ENCODE assay signal across 26 mouse cellular contexts in genomic region chr16:29820704-29821103, GRCm38 (mm10).
DNase-seq lines count a peak whose midpoint lies in the region; ATAC-seq and TF ChIP-seq lines count a peak whose summit lies in the region.
"Had no signal": no experiment of that assay in that cellular context is flagged by ENCODE, and none has a peak within 500 bp of the region (broad histone marks: within the 10 kb centered on the region; RNA-seq: fewer than 3 reads in every experiment).

No protein-coding gene starts in this region.

- 63% methylated on average over 9 of the region's 9 CpGs for WGBS in embryonic facial prominence, embryonic 12.5 days
- 68% methylated on average over 9 of the region's 9 CpGs for WGBS in embryonic facial prominence, embryonic 10.5 days
- WGBS in kidney, embryonic 16.5 days, result 54% methylated on average over 9 of the region's 9 CpGs
- 88% methylated on average over 8 of the region's 9 CpGs for WGBS in kidney, adult 2 months
- 65% methylated on average over 9 of the region's 9 CpGs for WGBS in limb, embryonic 10.5 days
- 72% methylated on average over 6 of the region's 9 CpGs for WGBS in limb, embryonic 14.5 days

- no peaks in the 10 kb centered on the region for H3K9me3 ChIP-seq in embryonic facial prominence, embryonic 12.5 days
- no peaks in the 10 kb centered on the region for H3K9me3 ChIP-seq in embryonic facial prominence, embryonic 10.5 days
- H3K9me3 ChIP-seq in kidney, embryonic 16.5 days (ENCODE audit: low read length), result no peaks in the 10 kb centered on the region
- no peaks in the 10 kb centered on the region for H3K9me3 ChIP-seq in limb, embryonic 10.5 days (replicated peaks)
- H3K9me3 ChIP-seq in limb, embryonic 14.5 days (ENCODE audit: control insufficient read depth, low read length), result no peaks in the 10 kb centered on the region
- H3K9me3 ChIP-seq: embryonic facial prominence, embryonic 13.5 days; forebrain, embryonic 10.5 days; forebrain, embryonic 15.5 days; G1E; hindbrain, embryonic 10.5 days; hindbrain, embryonic 13.5 days; intestine, embryonic 15.5 days had no signal

- TF ChIP-seq POLR2A in kidney, adult 2 months (IDR thresholded peaks at IDR 0.05; ENCODE audit: low read depth, low read length), result no peak
- TF ChIP-seq POLR2A in limb, embryonic 14.5 days (IDR thresholded peaks at IDR 0.05; ENCODE audit: borderline replicate concordance, extremely low read depth, insufficient read depth, insufficient read length), result no peak

- H3K36me3 ChIP-seq in embryonic facial prominence, embryonic 12.5 days, result no peaks in the 10 kb centered on the region
- H3K36me3 ChIP-seq in embryonic facial prominence, embryonic 10.5 days (replicated peaks), result no peaks in the 10 kb centered on the region
- H3K36me3 ChIP-seq in kidney, embryonic 16.5 days (ENCODE audit: insufficient read depth, low read length), result no peaks in the 10 kb centered on the region
- no peaks in the 10 kb centered on the region for H3K36me3 ChIP-seq in kidney, adult 2 months (ENCODE audit: control insufficient read depth, insufficient read depth, low read length)
- H3K36me3 ChIP-seq in limb, embryonic 10.5 days, result no peaks in the 10 kb centered on the region
- no peaks in the 10 kb centered on the region for H3K36me3 ChIP-seq in limb, embryonic 14.5 days (ENCODE audit: control insufficient read depth, insufficient read depth, low read length)
- H3K36me3 ChIP-seq: embryonic facial prominence, embryonic 13.5 days; forebrain, embryonic 10.5 days; forebrain, embryonic 15.5 days; hindbrain, embryonic 10.5 days; hindbrain, embryonic 13.5 days; intestine, embryonic 15.5 days had no signal

- H3K4me3 ChIP-seq in embryonic facial prominence, embryonic 12.5 days, result no peak overlapping the region
- H3K4me3 ChIP-seq in embryonic facial prominence, embryonic 10.5 days, result no peak overlapping the region
- no peak overlapping the region for H3K4me3 ChIP-seq in kidney, embryonic 16.5 days (ENCODE audit: low read length)
- H3K4me3 ChIP-seq in kidney, adult 2 months (ENCODE audit: insufficient read depth, low read depth, low read length), result no peak overlapping the region
- H3K4me3 ChIP-seq in limb, embryonic 10.5 days, result no peak overlapping the region
- H3K4me3 ChIP-seq in limb, embryonic 14.5 days (replicated peaks; ENCODE audit: low read length), result no peak overlapping the region
- H3K4me3 ChIP-seq: embryonic facial prominence, embryonic 13.5 days; forebrain, embryonic 10.5 days; forebrain, embryonic 15.5 days; heart, adult 2 months; hindbrain, embryonic 10.5 days; hindbrain, embryonic 13.5 days; intestine, embryonic 15.5 days had no signal

- H3K27me3 ChIP-seq in embryonic facial prominence, embryonic 12.5 days, result no peaks in the 10 kb centered on the region
- H3K27me3 ChIP-seq in embryonic facial prominence, embryonic 10.5 days (replicated peaks; ENCODE audit: low read depth, poor library complexity, severe bottlenecking), result peaks cover 42% of the 10 kb centered on the region
- H3K27me3 ChIP-seq in kidney, embryonic 16.5 days (ENCODE audit: insufficient read depth, low read length), result peaks cover 17% of the 10 kb centered on the region; the same call in 1 of the 2 replicates
- no peaks in the 10 kb centered on the region for H3K27me3 ChIP-seq in kidney, adult 2 months (replicated peaks; ENCODE audit: control insufficient read depth, insufficient read depth, low read length)
- H3K27me3 ChIP-seq in limb, embryonic 10.5 days (ENCODE audit: low read depth, poor library complexity, severe bottlenecking), result peaks cover 17% of the 10 kb centered on the region; the same call in 1 of the 2 replicates
- no peaks in the 10 kb centered on the region for H3K27me3 ChIP-seq in limb, embryonic 14.5 days (ENCODE audit: control insufficient read depth, insufficient read depth, low read length)
- H3K27me3 ChIP-seq: forebrain, embryonic 15.5 days; intestine, embryonic 15.5 days had no signal

- peak; percentile 25; the same call in 1 of the 2 replicates for ATAC-seq in embryonic facial prominence, embryonic 12.5 days (ENCODE audit: insufficient number of reproducible peaks, insufficient read depth, low FRiP score, low TSS enrichment)
- peak; percentile 28; the same call in 1 of the 2 replicates for ATAC-seq in kidney, embryonic 16.5 days (ENCODE audit: low FRiP score, low TSS enrichment)
- ATAC-seq in limb, embryonic 14.5 days (ENCODE audit: low FRiP score, low read depth), result peak; percentile 42
- ATAC-seq: forebrain, embryonic 15.5 days; hindbrain, embryonic 16.5 days; intestine, embryonic 15.5 days had no signal

- H3K9ac ChIP-seq in embryonic facial prominence, embryonic 12.5 days, result no peak overlapping the region
- H3K9ac ChIP-seq in kidney, embryonic 16.5 days (replicated peaks; ENCODE audit: low read length), result no peak overlapping the region
- H3K9ac ChIP-seq in limb, embryonic 14.5 days (ENCODE audit: low read depth, low read length, severe bottlenecking), result no peak overlapping the region
- H3K9ac ChIP-seq: embryonic facial prominence, embryonic 13.5 days; forebrain, embryonic 15.5 days; hindbrain, embryonic 13.5 days; intestine, embryonic 15.5 days had no signal

- no peak overlapping the region for H3K27ac ChIP-seq in embryonic facial prominence, embryonic 12.5 days
- no peak overlapping the region for H3K27ac ChIP-seq in embryonic facial prominence, embryonic 10.5 days (replicated peaks)
- H3K27ac ChIP-seq in kidney, embryonic 16.5 days (ENCODE audit: low read length), result no peak overlapping the region
- H3K27ac ChIP-seq in kidney, adult 2 months (ENCODE audit: insufficient read depth, low read depth, low read length), result no peak overlapping the region
- H3K27ac ChIP-seq in limb, embryonic 10.5 days, result peak overlapping the region; percentile 14; the same call in 1 of the 2 replicates
- no peak overlapping the region for H3K27ac ChIP-seq in limb, embryonic 14.5 days (replicated peaks; ENCODE audit: low read depth, low read length)
- H3K27ac ChIP-seq: embryonic facial prominence, embryonic 13.5 days; forebrain, embryonic 10.5 days; forebrain, embryonic 15.5 days; heart, adult 2 months; hindbrain, embryonic 10.5 days; hindbrain, embryonic 13.5 days; intestine, embryonic 15.5 days had no signal

- H3K4me2 ChIP-seq in embryonic facial prominence, embryonic 12.5 days (replicated peaks), result no peak overlapping the region
- H3K4me2 ChIP-seq in kidney, embryonic 16.5 days (replicated peaks; ENCODE audit: low read depth, low read length), result no peak overlapping the region
- H3K4me2 ChIP-seq in limb, embryonic 14.5 days (replicated peaks; ENCODE audit: low read depth, low read length, severe bottlenecking), result no peak overlapping the region
- H3K4me2 ChIP-seq: embryonic facial prominence, embryonic 13.5 days; forebrain, embryonic 15.5 days; heart, embryonic 11.5 days; hindbrain, embryonic 13.5 days; intestine, embryonic 15.5 days had no signal

- no peak for TF ChIP-seq CTCF in kidney, adult 2 months (conservative IDR thresholded peaks at IDR 0.05; ENCODE audit: insufficient read depth, insufficient read length, low read depth, low read length)

- DNase-seq in embryonic facial prominence, embryonic 10.5 days (ENCODE audit: low spot score), result no peak
- no peak for DNase-seq in kidney, adult 2 months
- no peak for DNase-seq in limb, embryonic 10.5 days (ENCODE audit: low spot score)
- DNase-seq in limb, embryonic 14.5 days (ENCODE audit: low spot score), result no peak
- DNase-seq in Muller cell, postnatal 12 days (ENCODE audit: inconsistent ontology term), result no peak
- DNase-seq: adrenal gland, adult 2 months; adrenal gland, postnatal 14 days; B cell, adult 2 months; cerebellum, adult 11 months; cerebellum, adult 2 months; cerebellum, adult 9-11 months; cerebellum, postnatal 25 days; gastrocnemius, postnatal 10 days; gastrocnemius, postnatal 36 days; heart, adult 2 months had no signal

- peaks cover 15% of the 10 kb centered on the region for H3K4me1 ChIP-seq in embryonic facial prominence, embryonic 12.5 days
- peaks cover 55% of the 10 kb centered on the region for H3K4me1 ChIP-seq in embryonic facial prominence, embryonic 10.5 days
- H3K4me1 ChIP-seq in kidney, embryonic 16.5 days (ENCODE audit: insufficient read depth, low read length), result peaks cover 26% of the 10 kb centered on the region
- H3K4me1 ChIP-seq in kidney, adult 2 months (ENCODE audit: control insufficient read depth, insufficient read depth, low read length), result peaks cover 5% of the 10 kb centered on the region; the same call in 1 of the 2 replicates
- peaks cover 51% of the 10 kb centered on the region for H3K4me1 ChIP-seq in limb, embryonic 10.5 days
- H3K4me1 ChIP-seq in limb, embryonic 14.5 days (ENCODE audit: control insufficient read depth, insufficient read depth, low read length), result peaks cover 25% of the 10 kb centered on the region
